Mouse (Mus musculus): ENCODE results near the gene Golph3. TPM values are rescaled to one million over a fixed set of nuclear protein-coding genes. Genes with fewer than 3 reads are reported as not detected.

Gene Golph3
- polyA plus RNA-seq, 1 experiment, result 55.4 TPM

- Histone ChIP-seq H3K4me3 (no peak overlapping the region), H3K27me3 (ENCODE audit: control insufficient read depth, insufficient read depth, insufficient read length) (no peaks in the 10 kb centered on the region), H3K4me2 (ENCODE audit: low read depth) (no peak overlapping the region), H3K79me2 (ENCODE audit: control insufficient read depth, insufficient read depth) (peaks cover 100% of the 10 kb centered on the region), H3ac (ENCODE audit: control insufficient read depth, insufficient read length) (no peak overlapping the region), H3K36me3 (ENCODE audit: control insufficient read depth, insufficient read depth) (no peaks in the 10 kb centered on the region)
- no peak for TF ChIP-seq TCF12 (IDR thresholded peaks at IDR 0.05; ENCODE audit: insufficient read depth, poor library complexity, severe bottlenecking)
- TF ChIP-seq USF1 (IDR thresholded peaks at IDR 0.05; ENCODE audit: low read depth), result no peak
- no peak for TF ChIP-seq TCF3 (IDR thresholded peaks at IDR 0.05; ENCODE audit: insufficient read length, low read depth)
- TF ChIP-seq E2F4 (IDR thresholded peaks at IDR 0.05; ENCODE audit: insufficient read depth), result no peak
- no peak for TF ChIP-seq REST (IDR thresholded peaks at IDR 0.05; ENCODE audit: insufficient read depth, insufficient read length)
- TF ChIP-seq MYOG (IDR thresholded peaks at IDR 0.05; ENCODE audit: control insufficient read depth in 1 of 3, insufficient read depth in 1 of 3, insufficient read length in 2 of 3, low read depth in 2 of 3), result no peak
- no peak for TF ChIP-seq POLR2AphosphoS2 (IDR thresholded peaks at IDR 0.05; ENCODE audit: insufficient read length, low read depth)
- no peak for TF ChIP-seq MAX (IDR thresholded peaks at IDR 0.05; ENCODE audit: low read depth)
- TF ChIP-seq POLR2A (IDR thresholded peaks at IDR 0.05; ENCODE audit: insufficient read length, low read depth), result no peak
- TF ChIP-seq CEBPB (IDR thresholded peaks at IDR 0.05; ENCODE audit: insufficient read depth, poor library complexity, severe bottlenecking), result no peak
- no peak for TF ChIP-seq SRF (IDR thresholded peaks at IDR 0.05; ENCODE audit: control insufficient read depth, insufficient read length, low read depth)
- no peak for TF ChIP-seq MYOD1 (IDR thresholded peaks at IDR 0.05; ENCODE audit: control insufficient read depth in 1 of 3, insufficient read length in 2 of 3, low read depth in 2 of 3)
Measured at GRCm38 (mm10) chr15:12337030-12337778, 16.0 kb downstream of the Golph3 start.

- peaks cover 1% of the 10 kb centered on the region for H3K36me3 ChIP-seq (ENCODE audit: control insufficient read depth, insufficient read depth)
Measured at GRCm38 (mm10) chr15:12337779-12338137, 16.5 kb downstream of the Golph3 start.

GRCm38 (mm10) chr15:12340536-12341400, 19.5 kb downstream of the Golph3 start:
- H3ac ChIP-seq (ENCODE audit: control insufficient read depth, insufficient read length), result no peak overlapping the region
- H3K79me2 ChIP-seq (ENCODE audit: control insufficient read depth, insufficient read depth), result peaks cover 83% of the 10 kb centered on the region
- H3K36me3 ChIP-seq (ENCODE audit: control insufficient read depth, insufficient read depth), result peaks cover 19% of the 10 kb centered on the region
- no peak for TF ChIP-seq MAX (IDR thresholded peaks at IDR 0.05; ENCODE audit: low read depth)
- TF ChIP-seq POLR2A (IDR thresholded peaks at IDR 0.05; ENCODE audit: insufficient read length, low read depth), result no peak
- no peak for TF ChIP-seq SRF (IDR thresholded peaks at IDR 0.05; ENCODE audit: control insufficient read depth, insufficient read length, low read depth)
- no peak overlapping the region for H3K4me3 ChIP-seq
- no peaks in the 10 kb centered on the region for H3K27me3 ChIP-seq (ENCODE audit: control insufficient read depth, insufficient read depth, insufficient read length)
- no peak overlapping the region for H3K4me2 ChIP-seq (ENCODE audit: low read depth)

More at GRCm38 (mm10) chr15:12337779-12338137, 16.5 kb downstream of the Golph3 start:
- peaks cover 100% of the 10 kb centered on the region for H3K79me2 ChIP-seq (ENCODE audit: control insufficient read depth, insufficient read depth)
- H3K27me3 ChIP-seq (ENCODE audit: control insufficient read depth, insufficient read depth, insufficient read length), result no peaks in the 10 kb centered on the region
- no peak overlapping the region for H3K4me2 ChIP-seq (ENCODE audit: low read depth)
- H3ac ChIP-seq (ENCODE audit: control insufficient read depth, insufficient read length), result no peak overlapping the region
- no peak overlapping the region for H3K4me3 ChIP-seq
- TF ChIP-seq MAX (IDR thresholded peaks at IDR 0.05; ENCODE audit: low read depth) (no peak), TCF3 (IDR thresholded peaks at IDR 0.05; ENCODE audit: insufficient read length, low read depth) (no peak), CEBPB (IDR thresholded peaks at IDR 0.05; ENCODE audit: insufficient read depth, poor library complexity, severe bottlenecking) (no peak), SRF (IDR thresholded peaks at IDR 0.05; ENCODE audit: control insufficient read depth, insufficient read length, low read depth) (no peak), MYOD1 (IDR thresholded peaks at IDR 0.05; ENCODE audit: control insufficient read depth in 1 of 3, insufficient read length in 2 of 3, low read depth in 2 of 3) (no peak), TCF12 (IDR thresholded peaks at IDR 0.05; ENCODE audit: insufficient read depth, poor library complexity, severe bottlenecking) (no peak), REST (IDR thresholded peaks at IDR 0.05; ENCODE audit: insufficient read depth, insufficient read length) (no peak), MYOG (IDR thresholded peaks at IDR 0.05; ENCODE audit: control insufficient read depth in 1 of 3, insufficient read depth in 1 of 3, insufficient read length in 2 of 3, low read depth in 2 of 3) (no peak), POLR2A (IDR thresholded peaks at IDR 0.05; ENCODE audit: insufficient read length, low read depth) (no peak), USF1 (IDR thresholded peaks at IDR 0.05; ENCODE audit: low read depth) (no peak), POLR2AphosphoS2 (IDR thresholded peaks at IDR 0.05; ENCODE audit: insufficient read length, low read depth) (no peak)

GRCm38 (mm10) chr15:12341401-12341758, 20.1 kb downstream of the Golph3 start:
- peaks cover 76% of the 10 kb centered on the region for H3K79me2 ChIP-seq (ENCODE audit: control insufficient read depth, insufficient read depth)
- peaks cover 19% of the 10 kb centered on the region for H3K36me3 ChIP-seq (ENCODE audit: control insufficient read depth, insufficient read depth)
- TF ChIP-seq TCF12 (IDR thresholded peaks at IDR 0.05; ENCODE audit: insufficient read depth, poor library complexity, severe bottlenecking), result no peak
- TF ChIP-seq CEBPB (IDR thresholded peaks at IDR 0.05; ENCODE audit: insufficient read depth, poor library complexity, severe bottlenecking), result no peak
- no peak for TF ChIP-seq POLR2AphosphoS2 (IDR thresholded peaks at IDR 0.05; ENCODE audit: insufficient read length, low read depth)
- TF ChIP-seq MAX (IDR thresholded peaks at IDR 0.05; ENCODE audit: low read depth), result no peak
- TF ChIP-seq TCF3 (IDR thresholded peaks at IDR 0.05; ENCODE audit: insufficient read length, low read depth), result no peak
- TF ChIP-seq MYOG (IDR thresholded peaks at IDR 0.05; ENCODE audit: control insufficient read depth in 1 of 3, insufficient read depth in 1 of 3, insufficient read length in 2 of 3, low read depth in 2 of 3), result no peak
- TF ChIP-seq SRF (IDR thresholded peaks at IDR 0.05; ENCODE audit: control insufficient read depth, insufficient read length, low read depth), result no peak
- no peak for TF ChIP-seq MYOD1 (IDR thresholded peaks at IDR 0.05; ENCODE audit: control insufficient read depth in 1 of 3, insufficient read length in 2 of 3, low read depth in 2 of 3)
- no peak for TF ChIP-seq POLR2A (IDR thresholded peaks at IDR 0.05; ENCODE audit: insufficient read length, low read depth)
- TF ChIP-seq E2F4 (IDR thresholded peaks at IDR 0.05; ENCODE audit: insufficient read depth), result no peak
- no peak for TF ChIP-seq USF1 (IDR thresholded peaks at IDR 0.05; ENCODE audit: low read depth)
- no peak for TF ChIP-seq REST (IDR thresholded peaks at IDR 0.05; ENCODE audit: insufficient read depth, insufficient read length)
- H3ac ChIP-seq (ENCODE audit: control insufficient read depth, insufficient read length), result no peak overlapping the region
- no peaks in the 10 kb centered on the region for H3K27me3 ChIP-seq (ENCODE audit: control insufficient read depth, insufficient read depth, insufficient read length)
- H3K4me3 ChIP-seq, result no peak overlapping the region
- no peak overlapping the region for H3K4me2 ChIP-seq (ENCODE audit: low read depth)

Measured in myocyte (in vitro differentiated cells).